Mouse (Mus musculus): Measurements from ENCODE around the gene D930007J09Rik. TPM values are rescaled to one million over a fixed set of nuclear protein-coding genes. Genes with fewer than 3 reads are reported as not detected.

Gene D930007J09Rik
- polyA plus RNA-seq, 1 experiment from 2014 or later = not detected

GRCm38 (mm10) chr13:32807624-32808023 is 5.0 kb upstream of the D930007J09Rik start:
- ATAC-seq (ENCODE audit: insufficient read depth, low FRiP score, low read depth) = no peak
- 90% methylated on average over 3 of the region's 3 CpGs for WGBS
- H3K9ac ChIP-seq = no peak overlapping the region
- H3K4me3 ChIP-seq (replicated peaks) = no peak overlapping the region
- H3K27me3 ChIP-seq (replicated peaks) = no peaks in the 10 kb centered on the region
- peaks cover 15% of the 10 kb centered on the region; the same call in 1 of the 2 replicates for H3K36me3 ChIP-seq
- H3K4me1 ChIP-seq = peaks cover 15% of the 10 kb centered on the region
- H3K9me3 ChIP-seq = no peaks in the 10 kb centered on the region
- no peak overlapping the region for H3K4me2 ChIP-seq
- no peak overlapping the region for H3K27ac ChIP-seq

- H3K9me3 ChIP-seq = no peaks in the 10 kb centered on the region
- H3K4me1 ChIP-seq = peaks cover 15% of the 10 kb centered on the region
- no peak for ATAC-seq (ENCODE audit: insufficient read depth, low FRiP score, low read depth)
- no peak overlapping the region for H3K4me2 ChIP-seq
- 89% methylated on average over 7 of the region's 7 CpGs for WGBS
- no peak overlapping the region for H3K4me3 ChIP-seq (replicated peaks)
- H3K27ac ChIP-seq = no peak overlapping the region
- no peak overlapping the region for H3K9ac ChIP-seq
- H3K27me3 ChIP-seq (replicated peaks) = no peaks in the 10 kb centered on the region
- H3K36me3 ChIP-seq = peaks cover 15% of the 10 kb centered on the region; the same call in 1 of the 2 replicates
Observed at GRCm38 (mm10) chr13:32806820-32807219, 4.2 kb upstream of the D930007J09Rik start.

GRCm38 (mm10) chr13:32803701-32804345 is 1.2 kb upstream of the D930007J09Rik start:
- peaks cover 11% of the 10 kb centered on the region; the same call in 1 of the 2 replicates for H3K36me3 ChIP-seq
- no peak overlapping the region for H3K27ac ChIP-seq
- WGBS = 71% methylated on average over 4 of the region's 4 CpGs
- no peak for ATAC-seq (ENCODE audit: insufficient read depth, low FRiP score, low read depth)
- H3K9me3 ChIP-seq = no peaks in the 10 kb centered on the region
- H3K4me2 ChIP-seq = peak overlapping the region; percentile 92
- no peak overlapping the region for H3K9ac ChIP-seq
- H3K4me3 ChIP-seq (replicated peaks) = peak overlapping the region; percentile 91
- H3K4me1 ChIP-seq = peaks cover 15% of the 10 kb centered on the region
- H3K27me3 ChIP-seq (replicated peaks) = no peaks in the 10 kb centered on the region

- H3K9me3 ChIP-seq = no peaks in the 10 kb centered on the region
- H3K27me3 ChIP-seq (replicated peaks) = no peaks in the 10 kb centered on the region
- H3K27ac ChIP-seq = peak within 1 kb of the TSS; percentile 74
- WGBS = under 1% methylated on average over 50 of the region's 51 CpGs
- peak within 1 kb of the TSS; percentile 92 for H3K4me2 ChIP-seq
- H3K4me1 ChIP-seq = peaks cover 12% of the 10 kb centered on the region
- H3K36me3 ChIP-seq = peaks cover 2% of the 10 kb centered on the region; the same call in 1 of the 2 replicates
- peak; percentile 97 for ATAC-seq (ENCODE audit: insufficient read depth, low FRiP score, low read depth)
- peak within 1 kb of the TSS; percentile 91 for H3K4me3 ChIP-seq (replicated peaks)
- H3K9ac ChIP-seq = peak within 1 kb of the TSS; percentile 75
Observed at GRCm38 (mm10) chr13:32801693-32802221, 892 bp downstream of the D930007J09Rik start, which contains the start of gene Wrnip1. Wrnip1 (plus strand) TSS chr13:32802038.

- Histone ChIP-seq H3K4me1 (peaks cover 12% of the 10 kb centered on the region), H3K9me3 (no peaks in the 10 kb centered on the region), H3K27ac (0 out of 2 replicates have a peak overlapping the region, but pooled peaks have one; percentile 53), H3K27me3 (replicated peaks) (no peaks in the 10 kb centered on the region), H3K4me2 (peak overlapping the region; percentile 67), H3K4me3 (replicated peaks) (no peak overlapping the region; the same call in 1 of the 2 replicates), H3K36me3 (no peaks in the 10 kb centered on the region), H3K9ac (no peak overlapping the region)
- ATAC-seq (ENCODE audit: insufficient read depth, low FRiP score, low read depth) = no peak
Observed at GRCm38 (mm10) chr13:32800859-32801258, 1.8 kb downstream of the D930007J09Rik start.

GRCm38 (mm10) chr13:32799131-32799530 is 3.5 kb downstream of the D930007J09Rik start:
- no peak for ATAC-seq (ENCODE audit: insufficient read depth, low FRiP score, low read depth)
- H3K9ac ChIP-seq = no peak overlapping the region
- no peaks in the 10 kb centered on the region for H3K27me3 ChIP-seq (replicated peaks)
- H3K36me3 ChIP-seq = no peaks in the 10 kb centered on the region
- whole genome bisulfite sequencing = 62% methylated on average over 2 of the region's 2 CpGs
- H3K4me3 ChIP-seq (replicated peaks) = no peak overlapping the region
- no peak overlapping the region for H3K27ac ChIP-seq
- H3K4me1 ChIP-seq = peaks cover 12% of the 10 kb centered on the region
- no peaks in the 10 kb centered on the region for H3K9me3 ChIP-seq
- no peak overlapping the region for H3K4me2 ChIP-seq

- WGBS = 80% methylated on average over 1 of the region's 1 CpGs
Observed at GRCm38 (mm10) chr13:32797085-32797484, 5.6 kb downstream of the D930007J09Rik start.

GRCm38 (mm10) chr13:32795166-32795565 is 7.5 kb downstream of the D930007J09Rik start:
- 86% methylated on average over 5 of the region's 5 CpGs for WGBS
- no peaks in the 10 kb centered on the region for H3K4me1 ChIP-seq
- H3K27ac ChIP-seq = no peak overlapping the region
- no peaks in the 10 kb centered on the region for H3K36me3 ChIP-seq
- no peak overlapping the region for H3K4me3 ChIP-seq (replicated peaks)
- no peaks in the 10 kb centered on the region for H3K27me3 ChIP-seq (replicated peaks)
- ATAC-seq (ENCODE audit: insufficient read depth, low FRiP score, low read depth) = no peak
- H3K9ac ChIP-seq = no peak overlapping the region
- H3K9me3 ChIP-seq = no peaks in the 10 kb centered on the region
- H3K4me2 ChIP-seq = no peak overlapping the region

More at GRCm38 (mm10) chr13:32797085-32797484, 5.6 kb downstream of the D930007J09Rik start:
- Histone ChIP-seq H3K27me3 (replicated peaks) (no peaks in the 10 kb centered on the region), H3K9me3 (no peaks in the 10 kb centered on the region), H3K36me3 (no peaks in the 10 kb centered on the region), H3K4me2 (no peak overlapping the region), H3K9ac (no peak overlapping the region), H3K4me3 (replicated peaks) (no peak overlapping the region), H3K27ac (no peak overlapping the region), H3K4me1 (no peaks in the 10 kb centered on the region)
- no peak for ATAC-seq (ENCODE audit: insufficient read depth, low FRiP score, low read depth)

GRCm38 (mm10) chr13:32794619-32795018 is 8.0 kb downstream of the D930007J09Rik start:
- Histone ChIP-seq H3K27me3 (replicated peaks) (no peaks in the 10 kb centered on the region), H3K9ac (no peak overlapping the region), H3K4me3 (replicated peaks) (no peak overlapping the region), H3K4me1 (no peaks in the 10 kb centered on the region), H3K4me2 (no peak overlapping the region), H3K27ac (no peak overlapping the region), H3K36me3 (no peaks in the 10 kb centered on the region), H3K9me3 (no peaks in the 10 kb centered on the region)
- WGBS = 56% methylated on average over 2 of the region's 2 CpGs
- ATAC-seq (ENCODE audit: insufficient read depth, low FRiP score, low read depth) = no peak

GRCm38 (mm10) chr13:32789781-32790180 is 12.9 kb downstream of the D930007J09Rik start:
- Histone ChIP-seq H3K9ac (no peak overlapping the region), H3K4me1 (no peaks in the 10 kb centered on the region), H3K36me3 (no peaks in the 10 kb centered on the region), H3K4me2 (no peak overlapping the region), H3K9me3 (no peaks in the 10 kb centered on the region), H3K4me3 (replicated peaks) (no peak overlapping the region), H3K27me3 (replicated peaks) (no peaks in the 10 kb centered on the region), H3K27ac (no peak overlapping the region)
- ATAC-seq (ENCODE audit: insufficient read depth, low FRiP score, low read depth) = no peak
- WGBS = 77% methylated on average over 4 of the region's 4 CpGs

GRCm38 (mm10) chr13:32787584-32787983 is 15.1 kb downstream of the D930007J09Rik start:
- WGBS = 60% methylated on average over 2 of the region's 2 CpGs
- no peak overlapping the region for H3K4me3 ChIP-seq (replicated peaks)
- H3K9me3 ChIP-seq = no peaks in the 10 kb centered on the region
- H3K4me1 ChIP-seq = no peaks in the 10 kb centered on the region
- no peak overlapping the region for H3K27ac ChIP-seq
- H3K36me3 ChIP-seq = no peaks in the 10 kb centered on the region
- H3K27me3 ChIP-seq (replicated peaks) = no peaks in the 10 kb centered on the region
- H3K9ac ChIP-seq = no peak overlapping the region
- no peak overlapping the region for H3K4me2 ChIP-seq
- ATAC-seq (ENCODE audit: insufficient read depth, low FRiP score, low read depth) = no peak

- Histone ChIP-seq H3K9ac (no peak within 1 kb of the TSS), H3K4me3 (replicated peaks) (no peak within 1 kb of the TSS), H3K4me1 (no peaks in the 10 kb centered on the region), H3K36me3 (no peaks in the 10 kb centered on the region), H3K4me2 (no peak within 1 kb of the TSS), H3K9me3 (no peaks in the 10 kb centered on the region), H3K27me3 (replicated peaks) (no peaks in the 10 kb centered on the region), H3K27ac (no peak within 1 kb of the TSS)
- ATAC-seq (ENCODE audit: insufficient read depth, low FRiP score, low read depth) = no peak
- 81% methylated on average over 8 of the region's 8 CpGs for WGBS
Observed at GRCm38 (mm10) chr13:32783816-32784215, 18.8 kb downstream of the D930007J09Rik start, which contains the start of gene Mylk4. Mylk4 (minus strand) TSS chr13:32783954.
